Mouse (Mus musculus): ENCODE results near the gene Prkaa1.
"Not testable (repeated sequence)": the region's sequence is repeated elsewhere in the genome, so short reads cannot be mapped to it uniquely, and the experiment has no call there.

Prkaa1 gene

DNA sequence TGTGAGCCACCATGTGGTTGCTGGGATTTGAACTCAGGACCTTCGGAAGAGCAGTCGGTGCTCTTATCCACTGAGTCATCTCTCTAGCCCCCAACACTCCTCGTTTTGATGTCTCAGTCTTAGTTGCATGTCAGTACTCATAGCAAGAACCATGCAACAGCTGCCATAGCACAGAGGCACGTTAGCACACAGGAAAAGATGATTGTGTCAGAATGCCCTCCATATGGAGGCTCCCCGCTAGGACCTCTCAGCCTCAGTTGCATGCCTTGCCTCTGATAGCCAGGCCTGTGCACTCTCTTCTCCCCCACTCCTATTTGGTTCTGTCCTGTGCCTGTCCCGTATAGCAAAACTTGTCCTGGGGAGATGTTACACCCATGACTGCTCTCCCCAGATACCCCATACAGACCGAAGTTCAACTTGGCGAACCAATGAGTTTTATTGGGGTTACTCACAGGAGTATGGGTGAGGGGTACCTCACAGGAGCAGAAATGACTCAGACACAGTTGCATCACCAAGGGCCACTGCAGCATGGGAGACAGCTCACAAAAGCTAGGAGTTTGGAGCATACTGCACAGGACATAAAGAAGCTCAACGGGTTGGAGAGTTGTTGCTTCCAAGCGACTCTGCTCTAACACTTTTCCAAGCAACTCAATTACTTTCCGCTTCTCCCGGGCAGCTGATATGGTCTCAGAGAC is 14.4 kb upstream of the Prkaa1 start:
- no peak for DNase-seq (ENCODE audit: extremely low spot score)

DNA sequence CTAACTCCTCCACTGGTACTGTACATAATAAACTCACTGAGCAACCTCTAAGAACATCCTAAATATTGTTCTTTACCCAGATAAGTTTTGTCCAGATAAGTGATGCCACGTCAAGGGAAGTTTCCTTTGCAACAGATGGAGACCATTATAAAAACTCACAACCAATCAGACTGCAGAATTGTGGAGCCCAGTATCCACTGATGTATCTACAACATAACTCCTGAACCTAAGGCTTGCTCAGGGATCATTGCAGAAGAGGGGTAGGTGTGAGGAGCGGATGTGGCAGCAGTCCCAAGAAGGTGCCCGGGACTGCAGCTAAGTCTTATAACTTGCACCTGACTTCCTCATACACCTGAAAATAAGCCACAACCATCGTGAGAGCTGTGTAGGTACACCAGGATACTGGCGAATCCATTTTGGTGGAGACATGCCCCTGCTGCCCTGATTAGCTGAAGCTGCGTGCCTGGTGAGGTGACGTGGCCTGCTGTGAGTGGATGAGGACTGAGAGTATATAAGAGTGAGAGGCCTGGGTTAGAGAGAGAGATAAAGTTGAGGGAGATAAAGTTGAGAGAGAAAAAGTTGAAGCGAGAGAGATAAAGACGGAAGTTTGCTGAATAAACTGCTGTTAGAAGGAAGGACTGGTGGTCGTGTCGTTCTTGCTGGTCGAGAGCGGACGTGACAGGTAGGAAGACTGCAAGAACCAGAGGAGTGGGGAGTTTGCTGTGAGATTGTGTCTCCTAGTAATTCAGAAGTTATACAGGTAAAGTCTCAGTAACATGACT is 12.6 kb upstream of the Prkaa1 start:
- DNase-seq (ENCODE audit: extremely low spot score): not testable (repeated sequence)

DNA sequence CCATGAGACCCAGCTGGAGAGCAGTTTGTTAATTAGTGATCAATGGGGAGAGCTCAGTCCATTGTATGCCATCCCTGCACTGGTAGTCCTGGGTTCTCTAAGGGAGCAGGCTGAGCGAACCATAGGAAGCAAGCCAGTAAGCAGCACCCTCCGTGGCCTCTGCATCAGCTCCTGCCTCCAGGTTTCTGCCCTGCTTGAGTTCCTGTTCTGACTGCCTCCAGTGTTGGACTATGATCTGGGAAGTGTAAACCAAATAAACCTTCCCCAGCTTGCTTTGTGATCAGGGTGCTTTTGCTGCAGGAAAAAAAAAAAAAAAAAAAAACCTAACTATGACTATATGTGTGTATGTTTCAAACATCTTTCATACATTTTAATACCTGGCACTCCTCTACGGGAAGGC is 10.4 kb upstream of the Prkaa1 start:
- DNase-seq (ENCODE audit: extremely low spot score): no peak

DNA sequence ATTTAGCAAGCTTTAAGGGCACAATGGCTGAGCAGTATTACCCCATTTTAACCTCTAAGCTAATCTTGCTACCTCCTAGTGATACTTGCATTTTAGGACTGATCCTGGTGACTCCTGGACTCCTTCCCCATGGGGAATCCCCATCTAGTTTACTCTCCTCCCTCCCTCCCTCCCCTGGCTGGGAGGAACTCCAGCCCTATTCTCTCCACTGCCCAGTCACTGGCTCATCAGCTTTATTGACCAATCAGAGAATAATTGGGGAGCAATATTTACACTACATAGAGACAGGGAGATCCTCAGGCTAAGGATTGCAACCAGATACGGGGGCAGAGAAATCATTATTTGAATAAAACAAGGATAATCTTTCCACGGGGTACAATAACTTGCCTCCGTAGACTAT is 9.5 kb upstream of the Prkaa1 start:
- DNase-seq (ENCODE audit: extremely low spot score): no peak

DNA sequence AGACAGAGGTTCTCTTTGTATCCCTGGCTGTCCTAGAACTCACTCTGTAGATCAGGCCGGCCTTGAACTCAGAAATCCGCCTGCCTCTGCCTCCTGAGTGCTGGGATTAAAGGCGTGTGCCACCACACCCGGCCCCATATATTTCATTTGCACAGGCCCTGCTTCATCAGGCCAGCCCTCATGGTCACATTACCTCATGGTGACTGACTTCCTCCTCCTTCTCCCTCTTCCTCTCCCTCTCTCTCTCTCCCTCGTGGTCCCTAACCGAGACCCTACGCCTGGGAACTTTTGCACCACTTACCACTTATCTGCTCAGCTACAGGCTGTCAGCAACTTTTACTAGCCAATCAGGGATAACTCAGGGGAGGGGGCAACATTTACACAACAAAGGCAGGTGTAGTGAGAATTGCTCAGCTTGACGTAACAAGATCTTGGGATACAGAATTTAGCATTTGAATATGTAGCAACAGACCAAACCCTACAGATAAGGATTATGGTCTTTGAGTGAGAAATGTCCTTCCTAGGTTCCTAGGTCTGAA is 8.6 kb upstream of the Prkaa1 start:
- DNase-seq (ENCODE audit: extremely low spot score): no peak

DNA sequence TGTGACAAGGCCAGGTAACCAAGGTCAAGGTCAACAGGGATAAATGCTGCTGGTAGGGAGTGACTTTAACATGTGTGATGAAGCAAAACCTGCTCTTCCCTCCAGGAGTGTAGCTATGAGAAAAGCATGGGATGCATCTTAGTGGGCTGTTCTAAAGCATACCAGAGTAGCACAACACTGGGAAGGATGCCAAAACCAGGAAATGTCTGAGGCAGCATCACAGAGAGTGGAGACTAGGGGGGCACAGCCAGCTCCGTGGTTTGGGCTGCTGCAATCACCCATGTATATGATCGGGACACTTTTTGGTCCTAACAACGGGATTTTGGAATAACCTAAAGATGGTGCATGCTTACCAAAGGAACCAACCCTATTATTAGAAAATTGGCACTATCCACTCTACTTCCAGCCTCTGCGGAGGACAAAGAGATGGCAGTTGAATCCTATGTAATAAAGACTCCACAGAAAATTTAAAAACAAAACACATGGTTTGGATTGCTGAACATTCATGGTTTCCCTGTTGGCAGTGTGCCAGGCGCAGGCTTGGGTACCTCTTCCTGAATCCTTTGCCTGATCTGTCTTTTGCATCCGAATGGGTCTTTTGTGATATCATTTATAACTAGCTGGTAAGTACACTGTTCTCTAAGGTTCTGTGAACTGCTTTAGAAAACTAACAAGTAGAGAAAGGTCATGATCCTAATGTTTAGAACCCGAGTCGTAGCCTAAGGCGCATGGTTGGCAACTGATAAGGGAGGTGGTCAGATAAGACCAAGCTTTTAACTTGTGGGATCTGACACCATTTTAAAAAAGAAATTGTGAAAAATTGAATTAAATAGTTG is 5.4 kb upstream of the Prkaa1 start:
- DNase-seq (ENCODE audit: extremely low spot score): no peak

DNA sequence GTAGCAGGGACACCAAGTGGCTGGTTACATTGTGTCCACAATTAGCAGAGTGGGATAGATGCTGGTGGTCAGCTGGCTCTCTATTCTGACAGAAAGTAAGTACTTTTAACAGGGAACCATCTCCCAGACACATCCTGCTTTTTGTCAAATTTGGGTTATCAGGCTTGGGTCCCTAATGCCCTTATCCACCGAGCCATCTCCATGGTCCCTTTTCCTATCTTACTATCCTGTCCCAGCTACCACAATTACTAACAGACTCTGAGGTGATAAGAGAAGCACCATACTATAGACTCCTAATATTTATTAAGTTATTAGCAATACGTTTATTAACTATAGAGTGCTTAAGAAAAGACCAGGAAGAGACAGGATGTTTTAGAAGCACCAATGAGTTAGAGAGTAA is 4.3 kb upstream of the Prkaa1 start:
- no peak for DNase-seq (ENCODE audit: extremely low spot score)

DNA sequence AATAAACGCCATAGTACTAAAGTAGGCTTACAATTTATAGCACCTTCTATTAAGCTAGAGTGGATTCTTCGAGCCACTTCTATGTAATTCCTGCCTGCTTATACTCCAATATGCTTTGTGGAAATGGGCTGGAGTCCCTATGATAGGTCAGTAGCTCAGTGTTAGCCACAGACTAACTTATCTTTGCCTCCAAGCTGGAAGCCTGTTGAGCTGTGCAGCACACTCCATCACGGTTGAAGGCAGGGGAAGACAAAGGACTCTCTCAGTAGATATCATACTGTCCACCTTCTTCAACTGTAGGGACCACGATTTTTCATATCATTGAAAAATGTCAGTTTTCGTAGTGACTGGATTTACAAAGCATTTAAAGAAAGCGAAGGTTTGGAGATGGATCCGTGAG is 3.8 kb upstream of the Prkaa1 start:
- DNase-seq (ENCODE audit: extremely low spot score): no peak

DNA sequence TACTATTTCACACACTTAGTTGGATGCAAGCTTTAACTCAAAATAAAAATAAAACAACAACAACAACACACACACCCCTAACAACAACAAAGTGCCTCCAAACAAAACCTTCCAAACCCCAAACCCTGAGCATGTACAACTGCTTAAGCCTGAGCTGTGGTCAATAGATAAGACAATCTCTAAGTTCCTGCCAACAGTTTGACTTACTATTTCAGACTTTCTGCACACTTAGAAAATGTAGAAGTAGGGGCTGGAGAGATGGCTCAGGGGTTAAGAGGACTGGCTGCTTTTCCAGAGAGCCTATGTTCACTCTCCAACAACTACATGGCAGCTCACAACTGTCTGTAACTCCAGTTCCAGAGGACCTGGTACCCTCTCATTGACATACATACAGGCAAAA is 3.3 kb upstream of the Prkaa1 start:
- DNase-seq (ENCODE audit: extremely low spot score): no peak

DNA sequence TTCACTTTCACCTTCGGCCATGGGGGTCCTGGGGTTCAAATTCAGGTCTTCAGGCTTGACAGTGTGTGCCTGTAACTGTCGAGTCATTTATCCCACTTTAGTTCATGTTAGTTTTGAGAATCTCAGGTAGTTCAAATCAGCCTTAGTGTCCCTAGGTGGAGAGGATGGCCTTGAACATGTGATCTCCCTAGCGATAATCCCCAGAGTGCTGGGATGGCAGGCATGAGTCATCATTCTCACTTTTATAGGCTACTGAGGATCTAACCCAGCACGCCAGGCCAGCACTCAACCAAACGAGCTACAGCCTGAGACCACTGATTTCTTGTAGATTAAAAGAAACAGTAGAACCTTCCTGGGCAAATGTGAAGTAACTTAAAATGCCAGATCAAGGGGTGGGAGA is 1.6 kb upstream of the Prkaa1 start:
- DNase-seq (ENCODE audit: extremely low spot score): no peak

DNA sequence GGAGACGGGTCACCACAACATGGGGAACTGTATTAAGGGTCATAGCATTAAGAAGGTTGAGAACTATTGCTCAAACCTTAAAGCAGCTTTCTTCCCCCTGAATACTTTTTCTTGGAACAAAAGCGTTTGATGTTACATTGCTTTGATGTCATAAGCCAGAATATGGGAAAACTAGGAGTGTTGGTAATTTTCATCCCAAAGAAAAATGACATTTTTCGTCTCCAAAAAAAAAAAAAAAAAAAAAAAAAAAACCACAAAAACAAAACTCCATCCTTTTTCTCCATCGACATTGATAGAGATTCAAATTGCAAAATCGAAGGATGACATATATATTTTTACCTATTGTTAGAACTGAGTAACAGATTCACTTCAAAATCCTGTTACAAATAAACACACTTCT is 947 bp upstream of the Prkaa1 start:
- no peak for DNase-seq (ENCODE audit: extremely low spot score)

DNA sequence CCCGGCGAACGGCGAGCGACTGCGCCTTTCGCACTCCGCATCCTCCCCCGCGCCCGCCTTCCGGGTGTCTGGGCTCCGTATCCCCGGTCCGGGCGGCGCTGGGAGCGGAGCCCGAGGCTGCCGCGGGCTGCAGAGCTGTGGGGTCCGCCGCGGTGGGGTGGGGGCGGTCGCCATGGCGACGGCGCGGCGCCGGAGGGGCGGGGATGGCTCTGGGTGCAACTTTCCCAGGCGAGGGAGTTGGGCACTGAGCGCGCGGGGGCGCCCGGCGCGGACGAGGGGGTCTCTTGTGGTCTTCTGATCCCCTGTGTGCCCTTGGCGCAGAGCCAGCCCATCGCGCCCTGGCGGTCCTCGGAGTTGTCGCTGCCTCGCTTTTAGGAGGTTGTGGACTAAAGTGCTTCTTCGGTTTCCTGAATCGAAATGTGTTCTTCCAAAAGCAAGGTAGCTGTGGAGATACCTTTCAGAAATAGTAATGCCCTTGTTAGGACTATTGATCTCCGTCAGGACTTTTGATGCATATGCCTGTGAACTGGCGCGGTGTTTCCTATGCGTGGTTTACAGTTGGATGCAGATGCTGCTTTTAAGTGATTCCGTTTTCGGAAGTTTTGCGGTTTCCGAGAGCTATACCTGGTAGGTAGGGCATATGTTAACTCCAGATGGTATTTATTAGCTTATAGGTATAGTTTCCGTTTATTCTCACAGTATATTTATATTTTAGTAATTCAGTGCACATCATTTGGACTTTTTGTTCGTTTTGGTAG is 539 bp downstream of the Prkaa1 start:
- peak; percentile 86 for DNase-seq (ENCODE audit: extremely low spot score)

DNA sequence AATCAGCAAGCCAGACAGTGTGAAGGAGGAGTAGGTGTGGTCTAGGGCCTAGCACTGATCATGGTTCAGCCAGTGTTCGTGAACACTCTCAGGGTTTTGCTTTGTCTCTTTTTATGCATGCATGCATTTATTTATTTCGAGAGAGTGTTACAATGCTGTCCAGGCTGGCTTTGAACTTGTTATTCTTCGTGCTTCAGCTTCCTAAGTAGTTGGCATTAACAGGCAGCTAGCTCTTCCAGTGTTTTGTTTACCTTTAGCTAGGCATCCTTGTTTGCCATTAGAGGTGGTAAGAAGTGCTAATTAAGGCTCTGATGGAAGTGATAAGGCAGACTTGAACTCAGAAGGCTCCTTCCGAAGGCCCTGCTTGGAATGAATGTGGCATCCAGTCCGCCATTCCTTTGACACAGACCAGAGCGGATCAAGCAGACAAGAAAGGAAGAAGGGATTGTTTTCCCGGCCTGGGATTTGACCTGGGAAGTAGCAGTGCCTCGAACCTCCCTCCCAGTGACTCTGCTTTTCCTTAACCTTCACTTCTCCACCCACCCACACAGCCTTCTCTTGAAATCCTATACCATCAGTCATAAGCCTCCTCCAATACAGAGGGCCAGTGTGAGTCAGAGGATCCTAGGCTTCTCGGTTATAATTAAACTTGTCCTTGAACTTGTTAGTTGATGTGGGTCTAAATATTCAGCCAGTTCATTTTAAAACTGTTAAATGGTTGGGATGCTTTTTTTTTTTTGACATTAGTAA is 1.7 kb downstream of the Prkaa1 start:
- no peak for DNase-seq (ENCODE audit: extremely low spot score)

DNA sequence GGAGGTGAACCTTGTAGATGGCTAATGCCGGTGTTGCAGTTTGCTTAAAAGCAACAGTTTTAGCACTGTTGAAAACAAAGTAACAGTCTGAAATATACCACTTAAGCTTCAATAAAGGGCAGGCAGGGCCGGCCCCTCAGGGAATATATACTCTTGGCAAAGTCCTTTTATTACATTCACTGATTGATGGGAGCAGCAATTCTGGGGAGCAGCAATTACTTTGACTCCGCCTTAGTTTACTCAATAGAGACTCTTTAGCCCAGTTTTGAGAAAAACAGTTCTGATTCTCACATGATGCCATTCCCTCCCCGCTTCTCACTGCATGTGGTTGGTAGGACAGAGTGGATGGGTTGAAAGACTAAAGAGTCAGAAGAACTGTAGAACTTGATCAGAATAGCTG is 5.5 kb downstream of the Prkaa1 start:
- no peak for DNase-seq (ENCODE audit: extremely low spot score)

DNA sequence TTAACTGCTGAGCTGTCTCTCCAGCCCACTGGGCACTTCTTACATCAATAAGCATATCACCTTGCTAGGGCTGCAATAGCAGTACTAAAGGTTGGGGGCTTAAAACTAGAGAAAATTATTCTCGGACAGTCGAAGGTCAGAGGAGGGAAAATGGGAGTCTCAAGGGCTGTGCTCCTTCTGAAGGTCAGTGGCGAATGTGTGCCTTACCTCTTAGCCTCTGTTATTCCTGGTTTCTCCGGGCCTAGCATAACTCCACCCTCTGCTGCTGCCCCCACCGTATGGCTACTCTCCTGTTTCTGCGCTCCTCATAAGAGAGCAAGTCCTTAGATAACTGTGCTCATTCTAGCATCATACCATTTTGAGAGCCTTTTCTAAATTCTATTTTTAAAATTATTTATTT is 8.5 kb downstream of the Prkaa1 start:
- DNase-seq (ENCODE audit: extremely low spot score): no peak

DNA sequence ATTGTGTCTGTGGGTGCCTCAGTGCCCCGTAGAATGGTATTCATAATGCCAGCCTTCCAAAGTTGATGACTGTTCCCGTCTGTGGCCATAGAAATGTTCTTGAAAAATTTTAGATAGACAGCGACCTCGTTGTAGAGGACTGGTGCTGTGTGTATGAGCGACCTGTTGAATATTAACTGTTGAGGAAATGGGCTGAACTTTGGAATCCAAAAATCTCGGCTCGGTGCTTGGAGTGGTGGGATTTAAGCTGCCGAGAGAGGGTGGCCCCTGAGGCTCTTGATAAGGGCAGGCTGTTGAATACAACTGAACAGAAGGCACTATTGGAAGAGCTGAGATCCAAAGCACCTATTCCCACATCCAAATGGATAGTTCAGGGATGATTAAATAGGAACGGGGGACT is 11.0 kb downstream of the Prkaa1 start:
- DNase-seq (ENCODE audit: extremely low spot score): no peak

DNA sequence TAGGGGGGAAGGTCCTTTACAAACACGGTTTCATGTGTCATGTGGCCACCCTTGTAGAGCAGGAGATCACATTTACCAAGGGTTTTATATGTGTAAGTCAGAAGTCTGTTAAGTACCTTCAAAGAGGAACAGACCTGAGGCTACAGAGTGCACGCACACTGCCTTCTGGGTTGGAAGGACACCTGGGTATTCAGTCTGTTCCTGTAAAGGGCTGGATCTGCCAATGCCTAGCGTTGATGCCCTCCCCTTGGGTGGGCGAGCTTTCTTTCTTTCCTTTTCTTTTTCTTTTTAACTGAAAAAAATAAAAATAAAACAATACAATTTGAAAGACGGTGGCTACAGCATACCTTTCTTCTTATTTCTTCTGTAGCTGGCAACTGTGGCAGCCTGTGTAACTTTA is 11.4 kb downstream of the Prkaa1 start:
- no peak for DNase-seq (ENCODE audit: extremely low spot score)

DNA sequence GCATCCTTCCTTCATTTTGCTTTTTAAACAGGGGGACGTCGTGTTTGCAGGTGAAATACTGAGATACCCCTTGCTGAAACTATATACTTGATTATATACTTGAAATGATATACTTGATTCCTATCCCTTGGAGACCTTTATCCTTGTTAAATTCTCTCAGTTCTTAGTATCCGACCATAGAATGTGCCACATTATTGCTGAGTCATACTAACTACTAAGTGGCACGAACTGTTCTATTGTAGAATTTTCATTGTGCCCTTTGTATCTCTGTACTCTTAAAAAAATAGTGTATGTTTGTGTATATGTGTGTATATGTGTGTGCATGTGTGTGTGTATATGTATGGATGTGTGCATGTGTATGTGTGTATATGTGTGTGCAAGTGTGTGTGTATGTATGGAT is 12.7 kb downstream of the Prkaa1 start:
- DNase-seq (ENCODE audit: extremely low spot score): no peak

DNA sequence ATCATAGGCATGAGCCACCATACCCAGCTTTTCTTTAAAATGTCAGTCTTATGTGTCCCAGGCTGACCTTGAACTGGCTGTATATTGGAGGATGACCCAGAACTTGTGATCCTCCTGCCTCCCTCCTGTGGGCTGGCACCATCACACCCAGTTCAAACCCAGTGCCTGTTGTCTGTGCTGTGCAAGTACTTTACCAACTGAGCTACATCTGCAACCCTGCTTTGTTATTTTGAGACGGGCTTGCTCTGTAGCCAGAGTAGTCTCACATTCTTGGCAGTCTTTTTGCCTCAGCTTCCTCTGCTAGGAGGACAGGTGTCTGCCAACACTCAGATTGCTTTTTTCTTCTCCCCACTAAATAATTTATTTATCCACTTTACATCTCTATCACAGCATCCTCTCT is 13.7 kb downstream of the Prkaa1 start:
- DNase-seq (ENCODE audit: extremely low spot score): no peak

DNA sequence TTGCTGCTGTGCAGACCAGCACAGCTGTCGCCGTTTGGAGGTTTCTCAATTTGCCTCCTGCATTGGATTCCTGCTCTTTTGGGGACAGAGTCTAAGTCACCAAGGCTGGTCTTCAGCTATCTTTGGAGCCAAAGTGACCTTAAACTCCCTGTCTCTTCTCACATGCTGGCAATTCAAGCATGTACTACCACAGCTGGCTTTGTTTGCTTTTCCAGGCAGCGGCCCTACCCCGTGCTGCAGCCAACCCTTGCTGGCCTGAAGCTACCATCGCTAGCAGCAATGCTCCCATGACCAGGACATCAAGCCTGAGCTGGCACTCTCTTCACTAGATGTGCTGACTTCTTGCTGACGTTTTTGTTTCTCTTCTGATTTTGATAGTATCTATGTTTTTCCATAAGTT is 15.2 kb downstream of the Prkaa1 start:
- DNase-seq (ENCODE audit: extremely low spot score): no peak
